Mouse (Mus musculus) bone marrow, adult 2 months (tissue): Measurements from ENCODE around the gene Snx15.

Experiments used
- CTCF ChIP-seq: fragments of 200-500 bp; IDR thresholded peaks from 2 replicates; pipeline ENCODE4 v1.5.1; 2011; ENCODE audit warnings: low read length, control low read depth; ENCODE audit not compliant: control insufficient read depth, insufficient read depth
- POLR2A ChIP-seq: fragments of 200-500 bp; IDR thresholded peaks from 2 replicates; pipeline ENCODE4 v1.6.1; 2011; ENCODE audit warnings: low read depth, mild to moderate bottlenecking, control low read depth, low read length, borderline replicate concordance; ENCODE audit not compliant: control insufficient read depth

DNA sequence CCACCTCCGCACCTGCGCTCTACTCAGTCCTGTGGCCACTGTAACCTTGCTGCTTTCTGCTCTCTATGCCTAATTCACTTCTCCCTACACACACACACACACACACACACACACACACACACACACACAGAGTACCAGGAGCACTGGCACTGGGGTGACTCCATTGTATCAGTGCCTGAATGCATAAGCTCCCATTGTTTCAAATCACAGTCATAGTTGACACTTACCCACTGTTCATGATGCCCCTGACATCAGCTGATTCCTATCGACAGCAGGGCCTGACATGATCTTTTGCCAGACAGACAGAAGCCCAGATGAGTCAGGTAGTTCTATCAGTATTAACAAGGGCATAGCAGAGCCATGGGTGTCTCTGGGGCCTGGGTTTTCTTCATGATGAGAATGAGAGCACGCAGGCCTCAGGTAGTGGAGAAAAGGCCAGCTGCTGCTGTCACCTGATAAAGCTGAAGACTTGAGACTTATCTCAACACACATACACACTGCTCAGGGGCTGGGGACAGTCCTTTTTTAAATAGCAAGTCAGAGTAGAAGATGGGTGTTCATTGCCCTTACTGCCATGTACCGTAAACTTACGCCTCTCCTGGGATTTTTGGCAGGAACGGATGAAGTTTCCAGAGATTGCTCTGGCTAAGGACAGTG, 4.2 kb upstream of the Snx15 start:
- TF ChIP-seq CTCF = no peak
- TF ChIP-seq POLR2A = no peak
